ENCODE assay signal across 14 mouse cellular contexts in the genomic region with DNA sequence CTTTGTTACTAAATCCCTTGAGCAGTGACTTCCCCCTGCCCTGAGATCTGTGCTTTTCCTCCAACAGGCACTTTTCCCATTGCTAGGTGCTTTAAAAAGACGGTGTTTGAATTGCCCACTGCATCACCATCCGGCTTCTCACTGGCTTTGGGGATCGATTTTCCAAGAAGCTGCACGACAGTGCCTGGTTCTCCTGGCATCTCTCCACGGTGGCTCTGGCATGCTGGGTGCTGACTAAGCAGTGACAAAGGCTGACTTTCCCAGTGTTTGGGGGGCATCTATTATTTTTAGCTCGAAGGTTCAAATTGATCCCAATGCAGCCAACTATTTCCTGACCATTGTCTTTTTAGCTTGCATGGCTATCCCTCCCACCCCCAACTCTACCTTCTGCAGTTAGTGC. TPM values are rescaled to one million over a fixed set of nuclear protein-coding genes. Genes with fewer than 3 reads are reported as not detected.
DNase-seq lines count a peak whose midpoint lies in the region; ATAC-seq and TF ChIP-seq lines count a peak whose summit lies in the region.
"Had no signal": no experiment of that assay in that cellular context is flagged by ENCODE, and none has a peak within 500 bp of the region (broad histone marks: within the 10 kb centered on the region; RNA-seq: fewer than 3 reads in every experiment).

No protein-coding gene starts in this region.

- 74% methylated on average over 6 of the region's 6 CpGs for WGBS in forebrain, embryonic 10.5 days
- 19% methylated on average over 6 of the region's 6 CpGs for WGBS in forebrain, embryonic 16.5 days
- WGBS in kidney, adult 2 months: 27% methylated on average over 6 of the region's 6 CpGs

- H3K4me2 ChIP-seq in forebrain, embryonic 16.5 days (ENCODE audit: low read length): no peak overlapping the region
- H3K4me2 ChIP-seq: embryonic facial prominence, embryonic 13.5 days; heart, embryonic 11.5 days had no signal

- H3K4me3 ChIP-seq in forebrain, embryonic 10.5 days: no peak overlapping the region
- H3K4me3 ChIP-seq in forebrain, embryonic 16.5 days (replicated peaks; ENCODE audit: low read length): no peak overlapping the region
- H3K4me3 ChIP-seq in kidney, adult 2 months (ENCODE audit: insufficient read depth, low read depth, low read length): no peak overlapping the region
- H3K4me3 ChIP-seq: embryonic facial prominence, embryonic 13.5 days had no signal

- no peak for TF ChIP-seq POLR2A in kidney, adult 2 months (IDR thresholded peaks at IDR 0.05; ENCODE audit: low read depth, low read length)

- H3K9me3 ChIP-seq in forebrain, embryonic 10.5 days: no peaks in the 10 kb centered on the region
- H3K9me3 ChIP-seq in forebrain, embryonic 16.5 days (ENCODE audit: control insufficient read depth, low read length): no peaks in the 10 kb centered on the region
- H3K9me3 ChIP-seq: embryonic facial prominence, embryonic 13.5 days had no signal

- DNase-seq in forebrain, embryonic 10.5 days (ENCODE audit: extremely low spot score, low spot score): no peak
- DNase-seq in kidney, adult 2 months: peak; percentile 16
- no peak for DNase-seq in kidney, postnatal 14 days
- peak; percentile 78 for DNase-seq in brain, adult 2 months (ENCODE audit: low read depth, low spot score)
- peak; percentile 73 for DNase-seq in cerebellum, adult 8-10 months
- no peak for DNase-seq in spleen, postnatal 4 days (ENCODE audit: low spot score in 2 of 2)
- DNase-seq: lung, adult 18-20 months had no signal

- no peak for ATAC-seq in forebrain, embryonic 16.5 days
- no peak for ATAC-seq in activated CD4-positive, CD25-positive, alpha-beta regulatory T cell, adult 4 months
- ATAC-seq: inflammation-experienced regulatory T-cells, adult 6 months; midbrain, embryonic 16.5 days had no signal

- no peaks in the 10 kb centered on the region for H3K27me3 ChIP-seq in forebrain, embryonic 10.5 days (ENCODE audit: poor library complexity, severe bottlenecking)
- H3K27me3 ChIP-seq in forebrain, embryonic 16.5 days (replicated peaks; ENCODE audit: control insufficient read depth, insufficient read depth, low read length): no peaks in the 10 kb centered on the region
- no peaks in the 10 kb centered on the region for H3K27me3 ChIP-seq in kidney, adult 2 months (replicated peaks; ENCODE audit: control insufficient read depth, insufficient read depth, low read length)
- H3K27me3 ChIP-seq: embryonic facial prominence, embryonic 13.5 days had no signal

- peaks cover 42% of the 10 kb centered on the region for H3K4me1 ChIP-seq in forebrain, embryonic 10.5 days
- peaks cover 6% of the 10 kb centered on the region; the same call in 1 of the 2 replicates for H3K4me1 ChIP-seq in forebrain, embryonic 16.5 days (replicated peaks; ENCODE audit: control insufficient read depth, insufficient read depth, low read length)
- H3K4me1 ChIP-seq in kidney, adult 2 months (ENCODE audit: control insufficient read depth, insufficient read depth, low read length): no peaks in the 10 kb centered on the region

- no peaks in the 10 kb centered on the region for H3K36me3 ChIP-seq in forebrain, embryonic 10.5 days (replicated peaks)
- no peaks in the 10 kb centered on the region for H3K36me3 ChIP-seq in forebrain, embryonic 16.5 days (ENCODE audit: control insufficient read depth, insufficient read depth)
- H3K36me3 ChIP-seq in kidney, adult 2 months (ENCODE audit: control insufficient read depth, insufficient read depth, low read length): no peaks in the 10 kb centered on the region
- H3K36me3 ChIP-seq: embryonic facial prominence, embryonic 13.5 days had no signal

- TF ChIP-seq CTCF in kidney, adult 2 months (conservative IDR thresholded peaks at IDR 0.05; ENCODE audit: insufficient read depth, insufficient read length, low read depth, low read length): no peak

- H3K9ac ChIP-seq in forebrain, embryonic 16.5 days (replicated peaks; ENCODE audit: low read depth, low read length): no peak overlapping the region
- H3K9ac ChIP-seq: embryonic facial prominence, embryonic 13.5 days had no signal

- peak overlapping the region; percentile 44 for H3K27ac ChIP-seq in forebrain, embryonic 10.5 days
- H3K27ac ChIP-seq in forebrain, embryonic 16.5 days (ENCODE audit: low read length): no peak overlapping the region
- H3K27ac ChIP-seq in kidney, adult 2 months (ENCODE audit: insufficient read depth, low read depth, low read length): no peak overlapping the region
- H3K27ac ChIP-seq: embryonic facial prominence, embryonic 13.5 days had no signal

RNA-seq across cellular contexts. Expression of gene Frrs1l, which starts 58.4 kb away (rescaled TPM):
- 1.4 and 1.5 TPM in 2 replicates for polyA plus RNA-seq in forebrain, embryonic 10.5 days (2016; fragmentation: Nextera tagmentation; extraction: Ambion mirVana)
- 25.3 and 28.6 TPM in 2 replicates for polyA plus RNA-seq in forebrain, embryonic 16.5 days (2015; fragmentation: Nextera tagmentation; extraction: Ambion mirVana)
- 0.02 and 0.03 TPM in 2 replicates for polyA plus RNA-seq in kidney, adult 2 months (2012; rRNA removed)
- under 1 TPM in 1 of 2 experiments, not detected in 1; 0.16 TPM for polyA plus RNA-seq in activated CD4-positive, CD25-positive, alpha-beta regulatory T cell, adult 4 months (2017; shearing (Covaris generic))
- polyA plus RNA-seq: inflammation-experienced regulatory T-cells, adult 6 months; thymus, postnatal 0 days had no signal

Comparison
In these comparisons a context has a peak if more than half of its experiments do, and no peak if none do; other contexts are left out.
1. DNase-seq: peak in kidney, adult 2 months (single experiment), brain, adult 2 months (single experiment) and cerebellum, adult 8-10 months (single experiment); none in forebrain, embryonic 10.5 days (single experiment), kidney, postnatal 14 days (single experiment) and spleen, postnatal 4 days (0 of 2).
2. RNA of gene Frrs1l, which starts 58.4 kb away (polyA plus RNA-seq): 25.3 to 28.6 TPM in forebrain, embryonic 16.5 days; 1.4 to 1.5 TPM in forebrain, embryonic 10.5 days, 0.16 TPM in activated CD4-positive, CD25-positive, alpha-beta regulatory T cell, adult 4 months and 0.02 to 0.03 TPM in kidney, adult 2 months; every median in the first group is over 10 times any median in the second.